Mouse (Mus musculus) kidney, adult 2 months (tissue): ENCODE results near the gene Arl2bp. TPM values are rescaled to one million over a fixed set of nuclear protein-coding genes. Genes with fewer than 3 reads are reported as not detected.

Source experiments
- DNase-seq: peaks from one replicate; pipeline ENCODE4 v3.0.0; 2021
- H3K27ac ChIP-seq: fragments of 200-500 bp; 2 replicates; pipeline ENCODE4 v1.5.1; 2012; ENCODE audit warnings: low read depth, low read length, control low read depth, inconsistent platforms; ENCODE audit not compliant: insufficient read depth
- H3K27me3 ChIP-seq: fragments of 200-500 bp; replicated peaks from 2 replicates; pipeline ENCODE4 v1.6.1; 2012; ENCODE audit warnings: mild to moderate bottlenecking, moderate library complexity, low read length, inconsistent platforms; ENCODE audit not compliant: control insufficient read depth, insufficient read depth
- H3K36me3 ChIP-seq: fragments of 200-500 bp; 2 replicates; pipeline ENCODE4 v1.6.1; 2012; ENCODE audit warnings: mild to moderate bottlenecking, moderate library complexity, low read length, inconsistent platforms; ENCODE audit not compliant: control insufficient read depth, insufficient read depth
- H3K4me1 ChIP-seq: fragments of 200-500 bp; 2 replicates; pipeline ENCODE4 v1.6.1; 2011; ENCODE audit warnings: low read length; ENCODE audit not compliant: control insufficient read depth, insufficient read depth
- H3K4me3 ChIP-seq: fragments of 200-500 bp; 2 replicates; pipeline ENCODE4 v1.5.1; 2011; ENCODE audit warnings: mild to moderate bottlenecking, low read depth, low read length, control low read depth; ENCODE audit not compliant: insufficient read depth
- CTCF ChIP-seq: fragments of 200-500 bp; conservative IDR thresholded peaks from 2 replicates; pipeline ENCODE4 v1.5.1; 2011; ENCODE audit warnings: low read depth, mild to moderate bottlenecking, control low read depth, low read length, moderate library complexity, mixed read lengths; ENCODE audit not compliant: insufficient read depth, insufficient read length
- POLR2A ChIP-seq: fragments of 200-500 bp; IDR thresholded peaks from one replicate; pipeline ENCODE4 v1.6.1; 2011; ENCODE audit warnings: low read depth, low read length, control low read depth
- WGBS: fragments of 180-500 bp; shearing (Covaris S2); methylation state at CpG from one replicate; pipeline ENCODE4 v1.1.7; 2018; 5-methylcytosine and 5-hydroxymethylcytosine counted together
- polyA plus RNA-seq: library from polyadenylated mRNA; depleted of rRNA; stranded (reverse); fragments of >200 nt; gene quantifications from 2 replicates; pipeline ENCODE4 v1.2.3, GENCODE M21; 2012

Gene Arl2bp
- polyA plus RNA-seq, 1 experiment: 77.2 TPM

DNA sequence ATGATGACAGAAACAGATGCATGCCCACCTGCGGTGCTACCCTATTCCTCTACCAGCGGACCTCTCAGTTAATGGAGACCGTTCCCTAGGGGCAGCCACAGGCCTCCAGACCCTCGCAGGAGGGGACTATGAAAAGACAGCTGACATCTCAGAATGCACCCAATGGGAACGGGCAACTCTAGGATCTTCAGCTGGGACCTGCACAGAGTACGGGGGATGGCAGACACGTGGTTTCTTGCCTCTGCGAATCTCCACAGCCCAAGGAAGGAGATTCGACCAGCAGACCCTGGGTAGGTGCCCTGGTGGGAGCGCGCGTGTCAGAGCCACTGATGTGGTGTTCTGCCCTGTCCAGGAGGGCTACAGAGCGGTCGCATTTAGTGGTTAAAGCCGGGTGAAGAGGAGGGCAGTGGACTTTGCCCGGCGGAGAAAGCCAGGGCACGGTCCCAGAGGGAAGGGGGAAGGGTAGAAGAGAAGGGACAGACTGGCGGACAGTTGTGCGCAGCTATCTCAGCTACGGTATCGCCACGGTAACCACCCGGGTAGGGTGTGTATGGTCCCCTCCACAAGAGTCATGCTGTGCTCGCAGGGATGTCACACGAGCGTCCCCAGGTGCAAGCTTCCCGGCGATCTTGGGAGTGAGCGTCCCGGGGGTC is 29.1 kb downstream of the Arl2bp start:
- Histone ChIP-seq H3K27me3 (no peaks in the 10 kb centered on the region), H3K36me3 (no peaks in the 10 kb centered on the region), H3K4me1 (peaks cover 9% of the 10 kb centered on the region; the same call in 1 of the 2 replicates), H3K27ac (peak overlapping the region; percentile 19), H3K4me3 (peak overlapping the region; percentile 52)
- WGBS: 4% methylated on average over 31 of the region's 31 CpGs
- TF ChIP-seq POLR2A (no peak), CTCF (no peak)
- DNase-seq: peak; percentile 89

DNA sequence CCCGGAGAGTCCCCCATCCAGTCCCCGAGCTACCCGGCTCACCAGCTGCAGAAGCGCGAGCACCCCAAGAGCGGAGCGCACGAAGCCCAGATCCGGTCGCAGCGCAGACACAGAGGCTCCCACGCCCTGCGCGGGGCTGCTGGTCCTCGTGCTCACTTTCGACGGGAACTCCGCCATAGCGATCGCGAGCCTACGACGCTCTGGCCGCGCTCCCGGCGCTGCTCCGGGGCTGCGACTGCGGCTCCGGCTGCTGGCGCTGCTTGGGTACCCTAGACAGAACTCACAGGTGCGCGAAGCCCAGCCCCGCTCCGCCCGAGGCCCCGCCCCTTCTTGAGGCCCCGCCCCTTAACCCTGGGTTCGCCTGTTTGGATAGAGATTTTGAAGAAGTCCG is 29.6 kb downstream of the Arl2bp start, which contains the start of gene Pllp:
Pllp (minus strand) TSS at position 285 of the 391 bp plus-strand sequence.
- Histone ChIP-seq H3K27me3 (no peaks in the 10 kb centered on the region), H3K4me1 (peaks cover 8% of the 10 kb centered on the region; the same call in 1 of the 2 replicates), H3K27ac (peak within 1 kb of the TSS; percentile 19), H3K4me3 (peak within 1 kb of the TSS; percentile 52), H3K36me3 (no peaks in the 10 kb centered on the region)
- DNase-seq: peak; percentile 79
- no peak for TF ChIP-seq POLR2A
- no peak for TF ChIP-seq CTCF
- under 1% methylated on average over 41 of the region's 41 CpGs for WGBS

DNA sequence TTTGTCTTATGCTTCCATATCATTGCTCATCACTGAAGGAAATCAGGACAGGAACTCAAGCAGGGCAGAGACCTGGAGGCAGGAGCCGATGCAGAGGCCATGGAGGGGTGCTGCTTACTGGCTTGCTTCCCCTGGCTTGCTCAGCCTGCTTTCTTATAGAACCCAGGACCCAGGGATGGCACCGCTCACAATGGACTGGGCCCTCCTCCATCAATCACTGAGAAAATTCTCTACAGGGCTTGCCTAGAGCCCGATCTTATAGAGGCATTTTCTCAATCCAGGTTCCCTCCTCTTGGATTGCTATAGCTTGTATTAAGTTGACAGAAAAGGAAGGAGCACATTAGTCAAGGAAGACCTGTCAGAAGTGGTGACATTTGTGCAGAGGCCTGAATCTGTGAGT is 30.2 kb downstream of the Arl2bp start:
- no peak overlapping the region for H3K4me3 ChIP-seq
- 66% methylated on average over 3 of the region's 3 CpGs for WGBS
- no peak for TF ChIP-seq POLR2A
- TF ChIP-seq CTCF: no peak
- peaks cover 4% of the 10 kb centered on the region; the same call in 1 of the 2 replicates for H3K4me1 ChIP-seq
- no peak for DNase-seq
- no peak overlapping the region for H3K27ac ChIP-seq
- H3K36me3 ChIP-seq: no peaks in the 10 kb centered on the region
- H3K27me3 ChIP-seq: no peaks in the 10 kb centered on the region

DNA sequence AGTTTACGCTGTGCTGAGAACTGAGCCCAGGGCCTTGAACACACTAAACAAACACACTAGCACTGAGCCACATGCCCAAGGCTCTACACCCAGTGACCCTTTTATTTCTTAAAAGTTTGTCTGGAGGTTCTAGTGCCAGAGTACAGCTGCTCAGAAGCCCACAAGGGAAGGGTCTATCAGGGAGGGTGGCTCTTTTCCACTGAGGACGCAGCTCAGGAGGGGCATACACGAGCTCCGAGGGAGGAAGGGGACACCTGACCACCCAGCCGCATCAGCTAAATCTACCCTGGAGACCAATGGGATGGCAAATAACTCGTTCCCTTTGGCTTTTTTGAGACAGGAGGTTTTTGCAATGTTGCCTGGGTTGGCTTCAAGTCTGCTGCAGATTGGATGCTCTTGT is 31.6 kb downstream of the Arl2bp start:
- Histone ChIP-seq H3K36me3 (no peaks in the 10 kb centered on the region), H3K4me1 (no peaks in the 10 kb centered on the region), H3K4me3 (no peak overlapping the region), H3K27me3 (no peaks in the 10 kb centered on the region), H3K27ac (no peak overlapping the region)
- no peak for DNase-seq
- TF ChIP-seq POLR2A: no peak
- no peak for TF ChIP-seq CTCF
- 87% methylated on average over 6 of the region's 6 CpGs for WGBS

DNA sequence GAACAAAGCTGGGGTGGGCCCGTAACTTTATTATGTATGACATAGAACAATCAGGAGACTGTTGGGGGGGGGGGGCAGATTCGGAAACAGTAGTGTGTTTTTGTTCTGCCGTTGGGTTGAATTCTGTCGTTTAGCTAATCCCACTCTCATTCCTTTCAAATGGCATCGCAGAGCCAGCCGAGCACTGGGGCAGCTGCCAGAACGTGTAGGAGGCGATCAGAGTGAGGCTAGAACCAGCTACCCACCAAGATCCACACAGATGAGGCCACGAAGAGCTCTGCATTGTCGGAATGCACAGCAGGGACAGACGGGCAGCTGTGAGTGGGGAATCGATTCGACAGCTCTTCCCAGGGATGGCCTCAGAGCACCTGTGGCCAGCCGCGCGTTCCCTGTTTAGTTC is 33.0 kb downstream of the Arl2bp start:
- Histone ChIP-seq H3K36me3 (no peaks in the 10 kb centered on the region), H3K4me1 (no peaks in the 10 kb centered on the region; the same call in 1 of the 2 replicates), H3K27me3 (no peaks in the 10 kb centered on the region), H3K4me3 (no peak overlapping the region), H3K27ac (no peak overlapping the region)
- WGBS: 83% methylated on average over 16 of the region's 16 CpGs
- TF ChIP-seq POLR2A (no peak), CTCF (no peak)
- no peak for DNase-seq

DNA sequence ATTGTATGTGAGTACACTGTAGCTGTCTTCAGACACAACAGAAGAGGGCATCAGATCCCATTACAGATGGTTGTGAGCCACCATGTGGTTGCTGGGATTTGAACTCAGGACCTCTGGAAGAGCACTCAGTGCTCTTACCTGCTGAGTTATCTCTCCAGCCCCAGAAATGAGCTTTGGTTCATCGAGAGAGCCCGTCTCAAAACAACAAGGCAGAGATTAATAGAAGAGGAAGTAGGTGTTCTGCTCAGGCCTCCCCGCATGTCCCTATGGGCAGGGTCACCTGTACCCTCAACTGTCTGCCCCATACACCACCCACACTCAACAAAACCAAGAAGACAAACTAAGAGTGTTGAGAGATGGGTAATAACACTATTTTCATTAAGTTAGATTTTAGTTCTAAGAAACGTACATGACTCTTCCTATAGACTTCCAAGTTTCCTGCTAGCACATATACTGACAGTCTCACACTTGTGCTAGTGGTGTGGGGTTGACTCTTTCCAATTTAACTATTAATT is 34.1 kb downstream of the Arl2bp start:
- Histone ChIP-seq H3K4me1 (no peaks in the 10 kb centered on the region; the same call in 1 of the 2 replicates), H3K27me3 (no peaks in the 10 kb centered on the region), H3K27ac (no peak overlapping the region), H3K4me3 (no peak overlapping the region), H3K36me3 (no peaks in the 10 kb centered on the region)
- TF ChIP-seq POLR2A (no peak), CTCF (no peak)
- no peak for DNase-seq
- WGBS: 89% methylated on average over 4 of the region's 4 CpGs

DNA sequence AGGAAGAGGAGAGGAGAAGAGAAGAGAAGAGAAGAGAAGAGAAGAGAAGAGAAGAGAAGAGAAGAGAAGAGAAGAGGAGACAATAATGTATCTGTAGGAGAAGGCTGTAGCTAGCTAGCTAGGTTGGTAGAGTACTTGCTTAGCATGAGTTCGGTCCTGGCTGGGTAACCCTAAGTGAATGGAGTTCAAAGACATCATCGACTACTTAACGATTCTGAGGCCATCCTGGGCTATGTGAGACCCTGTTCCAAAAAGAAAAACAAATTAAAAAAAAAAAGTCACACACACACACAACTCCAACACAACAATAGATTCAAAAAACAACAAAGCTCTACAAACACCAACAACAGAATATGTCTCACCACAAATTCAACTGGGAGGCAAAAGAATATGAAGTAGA is 35.8 kb downstream of the Arl2bp start:
- Histone ChIP-seq H3K4me3 (no peak overlapping the region), H3K36me3 (no peaks in the 10 kb centered on the region), H3K27me3 (no peaks in the 10 kb centered on the region), H3K4me1 (peaks cover 5% of the 10 kb centered on the region), H3K27ac (no peak overlapping the region)
- 54% methylated on average over 3 of the region's 3 CpGs for WGBS
- DNase-seq: no peak
- TF ChIP-seq CTCF (no peak), POLR2A (no peak)
